In genomic region chr5:62466802-62467201, GRCm38 (mm10) we compare ENCODE assay signal across 22 mouse cellular contexts.
A peak's percentile ranks its signal among the peaks of the same experiment; 100 is the strongest.
DNase-seq lines count a peak whose midpoint lies in the region; ATAC-seq and TF ChIP-seq lines count a peak whose summit lies in the region.
"Had no signal": no experiment of that assay in that cellular context is flagged by ENCODE, and none has a peak within 500 bp of the region (broad histone marks: within the 10 kb centered on the region; RNA-seq: fewer than 3 reads in every experiment).

No protein-coding gene starts in this region.

- no peak for DNase-seq in midbrain, postnatal 0 days (ENCODE audit: low spot score)
- no peak for DNase-seq in midbrain, embryonic 14.5 days
- DNase-seq in Muller cell, postnatal 12 days (ENCODE audit: inconsistent ontology term): peak; percentile 36
- DNase-seq in telencephalon, adult 2 months (ENCODE audit: low read depth, low spot score): peak; percentile 19
- no peak for DNase-seq in gastrocnemius, adult 8-10 months (ENCODE audit: low spot score in 2 of 2)
- no peak for DNase-seq in layer of hippocampus, adult 9-11 months
- DNase-seq: adrenal gland, postnatal 10 days; B cell, adult 2 months; cerebellum, adult 18-20 months; cerebellum, adult 9-11 months; cerebellum, postnatal 36 days; gastrocnemius, postnatal 14 days; heart, adult 2 months; heart, postnatal 14 days had no signal

- no peaks in the 10 kb centered on the region for H3K36me3 ChIP-seq in intestine, postnatal 0 days (ENCODE audit: control insufficient read depth, insufficient read depth)
- no peaks in the 10 kb centered on the region for H3K36me3 ChIP-seq in intestine, embryonic 16.5 days (ENCODE audit: control insufficient read depth, insufficient read depth, low read length)
- H3K36me3 ChIP-seq in midbrain, postnatal 0 days (ENCODE audit: insufficient read depth, low read length): no peaks in the 10 kb centered on the region
- H3K36me3 ChIP-seq in midbrain, embryonic 14.5 days (ENCODE audit: control insufficient read depth, insufficient read depth, low read length): no peaks in the 10 kb centered on the region
- H3K36me3 ChIP-seq: embryonic facial prominence, embryonic 13.5 days; forebrain, embryonic 12.5 days; heart, embryonic 15.5 days had no signal

- H3K4me2 ChIP-seq in intestine, postnatal 0 days (replicated peaks; ENCODE audit: low read depth): no peak overlapping the region
- H3K4me2 ChIP-seq in intestine, embryonic 16.5 days (ENCODE audit: low read depth, low read length): no peak overlapping the region
- no peak overlapping the region for H3K4me2 ChIP-seq in midbrain, postnatal 0 days (ENCODE audit: low read depth, low read length, poor library complexity, severe bottlenecking)
- H3K4me2 ChIP-seq in midbrain, embryonic 14.5 days (ENCODE audit: low read length): no peak overlapping the region
- H3K4me2 ChIP-seq: embryonic facial prominence, embryonic 13.5 days; forebrain, embryonic 12.5 days; heart, embryonic 11.5 days; heart, embryonic 15.5 days; hindbrain, embryonic 14.5 days had no signal

- peak; percentile 35 for TF ChIP-seq CTCF in intestine, postnatal 0 days (IDR thresholded peaks at IDR 0.05; ENCODE audit: low read depth)
- peak; percentile 56 for TF ChIP-seq CTCF in midbrain, postnatal 0 days (IDR thresholded peaks at IDR 0.05)

- H3K4me3 ChIP-seq in intestine, postnatal 0 days (ENCODE audit: low read depth, low read length): no peak overlapping the region
- H3K4me3 ChIP-seq in intestine, embryonic 16.5 days (ENCODE audit: low read length): no peak overlapping the region
- no peak overlapping the region for H3K4me3 ChIP-seq in midbrain, postnatal 0 days (ENCODE audit: low read depth, low read length)
- no peak overlapping the region for H3K4me3 ChIP-seq in midbrain, embryonic 14.5 days (replicated peaks; ENCODE audit: low read depth, low read length)
- H3K4me3 ChIP-seq: embryonic facial prominence, embryonic 13.5 days; forebrain, embryonic 12.5 days; heart, adult 2 months; heart, embryonic 15.5 days had no signal

- no peaks in the 10 kb centered on the region for H3K27me3 ChIP-seq in intestine, postnatal 0 days (replicated peaks; ENCODE audit: control insufficient read depth, insufficient read depth, low read length)
- no peaks in the 10 kb centered on the region for H3K27me3 ChIP-seq in intestine, embryonic 16.5 days (replicated peaks; ENCODE audit: control insufficient read depth, insufficient read depth, low read length)
- no peaks in the 10 kb centered on the region for H3K27me3 ChIP-seq in midbrain, postnatal 0 days (ENCODE audit: insufficient read depth, low read length)
- H3K27me3 ChIP-seq in midbrain, embryonic 14.5 days (ENCODE audit: control insufficient read depth, insufficient read depth, low read length): no peaks in the 10 kb centered on the region
- H3K27me3 ChIP-seq: embryonic facial prominence, embryonic 13.5 days; forebrain, embryonic 12.5 days; heart, embryonic 15.5 days had no signal

- no peaks in the 10 kb centered on the region for H3K9me3 ChIP-seq in intestine, postnatal 0 days (ENCODE audit: control insufficient read depth)
- no peaks in the 10 kb centered on the region for H3K9me3 ChIP-seq in intestine, embryonic 16.5 days (ENCODE audit: control insufficient read depth, low read length)
- H3K9me3 ChIP-seq in midbrain, postnatal 0 days (ENCODE audit: low read length): no peaks in the 10 kb centered on the region
- 0 out of 2 replicates have a peak, but pooled peaks cover 1% of the 10 kb centered on the region for H3K9me3 ChIP-seq in midbrain, embryonic 14.5 days (ENCODE audit: control insufficient read depth, low read length)
- H3K9me3 ChIP-seq: embryonic facial prominence, embryonic 13.5 days; heart, embryonic 15.5 days had no signal

- H3K4me1 ChIP-seq in intestine, postnatal 0 days (replicated peaks; ENCODE audit: control insufficient read depth, insufficient read depth, low read length): no peaks in the 10 kb centered on the region
- H3K4me1 ChIP-seq in intestine, embryonic 16.5 days (ENCODE audit: control insufficient read depth, insufficient read depth, low read length): no peaks in the 10 kb centered on the region
- H3K4me1 ChIP-seq in midbrain, postnatal 0 days (ENCODE audit: insufficient read depth, low read length): no peaks in the 10 kb centered on the region
- H3K4me1 ChIP-seq in midbrain, embryonic 14.5 days (ENCODE audit: control insufficient read depth, insufficient read depth, low read length): no peaks in the 10 kb centered on the region
- H3K4me1 ChIP-seq: embryonic facial prominence, embryonic 13.5 days; forebrain, embryonic 12.5 days; heart, embryonic 15.5 days had no signal

- 77% methylated on average over 1 of the region's 1 CpGs for WGBS in intestine, postnatal 0 days
- 82% methylated on average over 1 of the region's 1 CpGs for WGBS in intestine, embryonic 16.5 days
- 86% methylated on average over 1 of the region's 1 CpGs for WGBS in midbrain, postnatal 0 days
- WGBS in midbrain, embryonic 14.5 days: 83% methylated on average over 1 of the region's 1 CpGs

- no peak for ATAC-seq in intestine, postnatal 0 days
- no peak for ATAC-seq in intestine, embryonic 16.5 days
- ATAC-seq in midbrain, postnatal 0 days (ENCODE audit: low FRiP score): no peak
- no peak for ATAC-seq in midbrain, embryonic 14.5 days (ENCODE audit: low FRiP score, low TSS enrichment)
- ATAC-seq: CD4-positive, CD25-positive, alpha-beta regulatory T cell, adult 4 months had no signal

- H3K27ac ChIP-seq in intestine, postnatal 0 days (ENCODE audit: low read depth, low read length): no peak overlapping the region
- no peak overlapping the region for H3K27ac ChIP-seq in intestine, embryonic 16.5 days (ENCODE audit: low read length)
- no peak overlapping the region for H3K27ac ChIP-seq in midbrain, postnatal 0 days (ENCODE audit: low read depth, low read length)
- no peak overlapping the region for H3K27ac ChIP-seq in midbrain, embryonic 14.5 days (replicated peaks; ENCODE audit: low read depth, low read length)
- H3K27ac ChIP-seq: embryonic facial prominence, embryonic 13.5 days; forebrain, embryonic 12.5 days; heart, adult 2 months; heart, embryonic 15.5 days; hindbrain, embryonic 14.5 days had no signal

- H3K9ac ChIP-seq in intestine, postnatal 0 days (ENCODE audit: low read depth, low read length): no peak overlapping the region
- no peak overlapping the region for H3K9ac ChIP-seq in intestine, embryonic 16.5 days (ENCODE audit: low read depth, low read length)
- H3K9ac ChIP-seq in midbrain, postnatal 0 days (replicated peaks; ENCODE audit: low read length, poor library complexity, severe bottlenecking): no peak overlapping the region
- no peak overlapping the region for H3K9ac ChIP-seq in midbrain, embryonic 14.5 days (replicated peaks; ENCODE audit: low read length)
- H3K9ac ChIP-seq: embryonic facial prominence, embryonic 13.5 days; forebrain, embryonic 12.5 days; heart, embryonic 15.5 days; hindbrain, embryonic 14.5 days had no signal

Comparison
In these comparisons a context has a peak if more than half of its experiments do, and no peak if none do; other contexts are left out.
1. DNase-seq: peak in Muller cell, postnatal 12 days (single experiment) and telencephalon, adult 2 months (single experiment); none in midbrain, postnatal 0 days (single experiment), midbrain, embryonic 14.5 days (single experiment), gastrocnemius, adult 8-10 months (0 of 2) and layer of hippocampus, adult 9-11 months (single experiment).